Mouse (Mus musculus): ENCODE measurements at regions not wholly inside any gene's neighbourhood (a gene's known extent, or its start where the extent isn't known, plus 50 kb on each side); places are given as distances from the start of the nearest gene placed in this dataset.
"Not testable (repeated sequence)": the region's sequence is repeated elsewhere in the genome, so short reads cannot be mapped to it uniquely, and the experiment has no call there.

- not testable (repeated sequence) for DNase-seq (ENCODE audit: low spot score in 2 of 2)
Measured at GRCm38 (mm10) chr7:29639591-29639990, 87.2 kb downstream of the Catsperg2 start.

DNA sequence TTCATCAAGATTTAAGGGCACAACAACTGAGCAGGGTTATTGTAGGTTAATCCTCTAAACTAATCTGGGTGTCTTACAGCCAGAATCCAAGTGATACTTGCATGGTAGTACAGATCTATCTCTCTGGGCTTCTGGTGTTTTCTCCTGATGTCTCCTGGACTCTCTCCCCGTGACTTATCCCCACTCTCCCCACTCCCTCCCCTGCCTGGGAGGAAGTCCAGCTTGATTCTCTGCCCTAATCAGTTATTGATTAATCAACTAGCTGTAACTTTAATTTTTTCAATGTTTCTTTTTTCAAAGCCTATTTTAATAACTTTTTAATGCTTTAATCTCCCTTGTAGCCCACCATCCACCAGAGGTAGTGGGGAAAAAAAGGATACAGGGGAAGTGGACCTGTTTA lies 83.9 kb upstream of the Sipa1l3 start:
- no peak for DNase-seq (ENCODE audit: low spot score in 2 of 2)

DNA sequence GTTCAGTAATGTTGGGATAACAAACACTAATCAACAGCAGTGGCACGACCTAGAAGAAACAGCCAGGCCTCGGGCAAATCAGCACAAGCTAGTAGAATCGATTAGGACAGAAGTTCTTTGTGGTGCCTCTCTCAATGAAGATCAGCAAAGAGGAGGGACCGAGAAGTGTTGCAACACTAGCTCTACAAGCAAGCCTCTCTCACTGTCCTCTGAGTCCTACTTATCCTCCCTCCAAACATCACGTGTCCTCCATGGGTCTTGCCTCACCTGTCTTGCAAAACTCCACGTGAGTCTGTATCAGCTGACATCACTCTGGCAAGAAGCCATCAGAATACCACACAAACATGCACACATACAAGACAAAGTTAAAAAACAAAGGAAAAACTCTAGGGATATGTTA lies 82.9 kb upstream of the Sipa1l3 start:
- no peak for DNase-seq (ENCODE audit: low spot score in 2 of 2)

DNA sequence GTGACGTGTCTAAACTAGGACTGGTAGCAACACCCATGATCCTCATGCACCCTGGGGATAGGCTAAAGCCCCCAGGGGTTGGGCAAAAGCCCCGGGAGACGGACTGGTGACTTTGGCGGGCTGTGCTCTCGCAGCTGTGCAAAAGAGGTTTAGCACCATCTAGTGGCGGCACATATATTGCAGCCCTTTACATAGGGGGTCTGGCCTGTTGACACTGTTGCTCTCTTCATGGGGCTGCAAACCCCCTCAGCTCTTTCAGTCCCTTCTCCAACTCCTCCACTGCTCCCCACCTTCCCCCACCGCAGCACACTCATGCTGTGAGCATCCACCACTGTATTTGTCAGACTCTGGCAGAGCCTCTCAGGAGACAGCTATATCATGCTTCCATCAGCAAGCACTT lies 78.8 kb upstream of the Sipa1l3 start:
- peak; percentile 5 to 30 for DNase-seq (ENCODE audit: low spot score in 2 of 2)

DNA sequence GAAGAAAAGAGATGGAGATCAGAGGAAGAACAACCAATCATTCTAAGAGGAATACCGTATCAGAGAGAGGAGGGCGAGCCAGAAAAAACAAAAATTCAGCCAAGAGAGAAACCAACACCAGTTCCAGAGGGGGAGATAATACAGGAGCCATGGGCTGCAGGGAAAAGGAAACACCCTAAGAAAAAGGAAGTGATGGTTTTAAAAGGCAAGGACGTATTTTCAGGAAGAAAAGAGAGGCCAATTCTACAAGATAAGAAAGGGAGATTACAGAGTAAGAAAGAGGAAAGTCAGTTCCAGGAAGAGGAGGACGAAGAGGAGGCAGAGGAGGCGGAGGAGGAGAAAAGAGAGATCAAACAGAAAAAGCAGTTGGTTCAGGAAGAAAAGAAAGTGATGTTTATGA lies 59.7 kb upstream of the Sipa1l3 start:
- DNase-seq (ENCODE audit: low spot score in 2 of 2), result no peak

- no peak for DNase-seq (ENCODE audit: low spot score in 2 of 2)
Measured at GRCm38 (mm10) chr7:29575606-29576005, 57.2 kb upstream of the Sipa1l3 start.
